Mouse (Mus musculus) cerebellum, adult 18-20 months (tissue): ENCODE data around the gene Mov10l1.
A peak's percentile ranks its signal among the peaks of the same experiment; 100 is the strongest.

Experiments
- DNase-seq, 2 experiments: peaks; one replicate each; pipeline ENCODE4 v3.0.0; 2021

The Mov10l1 gene

DNA sequence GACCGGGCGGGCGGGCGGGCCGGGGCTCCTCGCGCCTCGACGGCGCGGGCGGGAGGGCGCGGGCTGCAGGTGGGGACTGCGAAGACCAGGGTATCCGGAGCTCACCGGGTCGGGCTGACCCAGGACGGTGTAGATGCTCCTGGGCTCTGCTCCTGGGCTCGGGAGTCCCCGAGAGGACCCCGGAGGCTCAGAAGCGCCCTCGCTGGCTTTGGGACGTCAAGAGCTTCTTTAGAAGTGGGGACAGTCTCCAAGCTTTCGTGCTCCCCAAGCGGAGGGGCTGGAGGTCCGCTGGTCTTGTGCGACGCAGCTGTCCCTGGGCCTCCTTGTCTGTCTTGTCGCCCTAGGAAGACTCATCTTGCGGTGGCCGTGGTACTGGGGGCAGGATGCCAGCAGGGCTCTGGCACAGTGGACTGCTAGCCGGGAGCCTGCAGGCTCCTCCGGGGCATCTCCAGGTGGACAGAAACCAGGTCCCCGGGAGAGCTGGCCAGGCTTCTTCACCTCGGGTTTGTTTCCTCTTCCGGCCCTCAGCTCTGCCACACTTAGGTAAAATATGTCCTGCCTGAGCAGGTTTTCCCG is 93.5 kb downstream of the Mov10l1 start:
- DNase-seq = peak; percentile 76 to 82

DNA sequence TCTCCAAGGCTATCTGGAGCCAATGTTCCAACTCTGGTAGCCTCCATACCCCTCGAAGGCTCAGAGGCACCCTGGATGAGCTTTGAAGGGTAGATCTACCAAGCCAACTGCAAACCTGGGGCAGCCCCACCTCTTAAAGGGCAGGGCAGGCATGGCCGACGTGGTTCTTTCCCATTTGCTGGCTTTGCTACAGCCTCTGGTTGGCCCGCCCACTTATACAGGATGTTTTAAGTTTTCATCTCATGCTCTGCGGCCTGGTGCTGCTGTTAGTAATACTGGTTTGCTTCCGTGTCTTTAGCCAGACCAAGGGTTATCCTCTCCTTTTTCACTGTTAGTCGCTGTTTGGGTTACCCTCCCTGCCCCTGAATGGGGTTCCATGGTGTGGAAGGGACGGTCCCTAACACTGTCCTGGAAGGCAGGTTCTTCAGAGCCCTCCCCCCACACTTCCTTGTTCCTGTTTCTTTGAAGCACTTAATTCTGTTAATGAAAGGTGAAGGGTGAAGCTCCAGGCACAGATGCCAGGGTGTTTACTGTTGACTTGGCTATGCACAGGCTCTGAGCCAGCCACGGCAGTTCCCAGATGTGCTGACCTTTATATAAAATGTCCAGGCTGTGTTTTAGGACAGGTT is 95.6 kb downstream of the Mov10l1 start:
- peak; percentile 52 to 64 for DNase-seq

DNA sequence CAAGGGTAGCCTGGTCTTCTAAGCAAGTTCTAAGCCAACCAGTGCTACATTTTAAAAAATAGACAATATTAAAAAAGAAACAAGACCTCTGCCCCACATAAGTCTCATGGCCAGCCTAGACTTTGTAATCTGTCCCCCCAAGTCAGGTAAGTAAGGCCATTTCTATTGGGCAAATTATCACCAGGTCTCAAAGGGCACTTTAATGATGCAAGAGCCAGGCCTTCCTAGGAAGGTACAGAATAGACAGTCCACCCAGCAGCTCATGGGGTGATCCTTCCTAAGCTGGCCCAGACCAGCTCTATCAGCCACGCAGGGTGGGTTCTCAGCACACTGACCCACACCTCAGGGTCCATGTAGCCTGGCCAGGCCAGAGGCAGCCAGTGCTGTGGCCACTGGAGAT is 101.2 kb downstream of the Mov10l1 start:
- no peak for DNase-seq

DNA sequence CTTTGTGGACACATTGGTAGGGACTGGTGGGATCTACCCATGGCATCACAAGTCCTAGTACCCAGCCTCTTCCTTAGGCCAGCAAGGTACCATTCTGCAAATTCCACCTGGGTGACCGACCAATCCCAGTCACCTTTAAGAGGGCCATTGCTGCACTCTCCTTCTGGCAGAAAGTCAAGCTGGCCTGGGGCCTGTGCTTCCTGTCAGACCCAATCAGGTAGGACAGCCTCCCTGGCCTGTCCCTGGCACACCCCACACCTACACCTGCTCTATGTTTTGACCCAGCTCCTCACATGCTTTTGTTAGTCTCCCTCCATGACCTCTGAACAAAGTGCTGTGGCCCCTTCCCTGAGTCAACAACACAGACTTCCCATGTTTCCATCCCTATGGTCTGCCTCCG is 102.1 kb downstream of the Mov10l1 start:
- no peak for DNase-seq

DNA sequence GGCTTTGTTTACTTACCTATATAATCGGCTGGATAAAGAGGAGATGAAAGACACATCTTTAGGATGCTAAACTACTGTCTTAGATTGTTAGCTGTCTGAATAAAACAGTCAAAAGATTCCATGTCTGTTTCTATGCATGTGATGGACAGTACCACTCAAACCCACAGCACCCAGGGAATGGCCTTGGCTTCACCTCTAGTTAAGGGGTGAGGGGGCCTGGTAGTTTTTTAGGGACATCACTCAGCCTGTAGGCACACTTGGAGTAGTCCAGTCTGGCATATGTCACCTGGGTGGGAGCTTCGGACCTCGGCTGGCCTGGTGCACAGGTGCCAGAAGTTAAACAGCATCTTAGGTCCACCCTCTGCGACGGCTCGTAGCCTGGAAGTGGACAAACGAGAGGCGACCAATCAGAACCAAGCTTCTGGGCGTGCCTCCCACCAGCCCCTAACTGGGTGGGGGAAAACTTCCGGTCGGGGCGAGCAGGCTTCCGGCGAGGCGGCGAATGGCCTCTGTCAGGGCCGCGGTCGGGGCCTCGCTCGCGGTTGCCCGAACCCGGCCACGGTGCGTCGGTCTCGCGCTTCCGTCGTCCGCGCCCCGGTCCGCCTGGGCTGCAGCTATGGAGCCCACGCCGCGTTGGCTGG is 106.0 kb downstream of the Mov10l1 start, which contains the start of gene Selenoo:
Gene Selenoo (plus strand): TSS at position 478 of the 641 bp plus-strand sequence.
- DNase-seq = peak; percentile 92 to 96

DNA sequence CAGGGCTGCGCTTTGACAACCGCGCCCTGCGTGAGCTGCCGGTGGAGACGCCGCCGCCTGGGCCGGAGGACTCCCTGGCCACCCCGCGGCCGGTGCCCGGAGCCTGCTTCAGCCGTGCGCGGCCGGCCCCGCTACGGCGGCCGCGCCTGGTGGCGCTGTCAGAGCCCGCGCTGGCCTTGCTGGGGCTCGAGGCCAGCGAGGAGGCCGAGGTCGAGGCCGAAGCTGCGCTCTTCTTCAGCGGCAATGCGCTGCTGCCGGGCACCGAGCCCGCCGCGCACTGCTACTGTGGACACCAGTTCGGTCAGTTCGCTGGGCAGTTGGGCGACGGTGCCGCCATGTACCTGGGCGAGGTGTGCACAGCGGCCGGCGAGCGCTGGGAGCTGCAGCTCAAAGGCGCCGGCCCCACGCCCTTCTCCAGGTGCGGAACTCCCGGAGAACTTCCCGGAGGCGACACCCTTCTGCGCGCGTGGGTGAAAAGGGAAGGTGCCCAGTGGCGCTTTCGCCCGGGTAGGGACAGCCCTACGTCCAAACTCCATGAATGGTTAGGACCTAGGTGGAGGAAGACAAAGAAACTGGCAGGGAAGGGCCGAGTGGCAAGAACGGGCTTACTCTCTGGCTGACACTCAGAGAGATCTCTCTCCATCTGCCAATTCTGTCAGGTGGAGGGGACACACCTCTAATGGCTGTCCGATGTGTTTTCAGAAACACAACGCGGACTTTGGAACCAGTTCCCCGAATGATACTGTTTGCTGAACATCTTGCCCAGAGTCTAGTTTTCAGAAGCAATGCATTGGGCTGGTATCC is 106.7 kb downstream of the Mov10l1 start:
- DNase-seq = no peak

DNA sequence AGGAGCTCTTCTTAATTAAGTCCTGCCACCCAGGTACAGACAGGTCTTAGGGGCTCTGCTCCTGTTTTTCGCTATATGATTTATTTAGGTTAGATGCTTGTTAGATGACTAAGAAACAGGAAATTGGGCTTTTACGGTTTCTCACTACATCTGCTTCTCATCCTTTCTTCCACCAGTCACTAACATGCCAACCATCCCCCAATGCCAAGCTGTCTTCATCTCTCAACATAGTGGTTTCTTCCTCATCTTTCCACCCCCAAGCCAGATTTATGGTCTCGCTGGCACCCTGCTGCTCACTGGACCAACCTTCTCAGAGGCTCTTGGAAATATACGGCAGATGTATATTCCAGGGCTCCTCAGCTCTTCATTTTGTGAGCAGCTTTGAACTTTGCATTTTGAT is 108.0 kb downstream of the Mov10l1 start:
- no peak for DNase-seq

DNA sequence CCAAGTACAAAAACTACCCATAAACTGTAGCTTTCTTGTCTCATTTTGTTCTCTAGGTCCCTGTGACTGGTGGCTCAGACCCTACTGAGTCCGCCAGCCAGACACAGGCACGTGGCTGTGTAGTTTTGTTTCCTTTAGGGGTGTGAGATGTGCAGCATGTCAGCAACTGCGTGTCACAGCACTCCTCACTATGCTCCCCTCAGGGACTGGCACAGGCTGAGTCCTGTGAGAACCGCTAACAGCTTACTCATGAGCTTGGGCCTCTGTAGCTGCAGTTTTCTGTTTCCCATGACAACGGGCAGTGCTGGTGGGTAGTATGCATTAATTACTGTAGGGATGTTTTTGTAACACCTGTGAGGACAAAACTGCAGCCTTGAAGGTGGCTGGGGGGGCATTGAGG is 109.5 kb downstream of the Mov10l1 start:
- no peak for DNase-seq

DNA sequence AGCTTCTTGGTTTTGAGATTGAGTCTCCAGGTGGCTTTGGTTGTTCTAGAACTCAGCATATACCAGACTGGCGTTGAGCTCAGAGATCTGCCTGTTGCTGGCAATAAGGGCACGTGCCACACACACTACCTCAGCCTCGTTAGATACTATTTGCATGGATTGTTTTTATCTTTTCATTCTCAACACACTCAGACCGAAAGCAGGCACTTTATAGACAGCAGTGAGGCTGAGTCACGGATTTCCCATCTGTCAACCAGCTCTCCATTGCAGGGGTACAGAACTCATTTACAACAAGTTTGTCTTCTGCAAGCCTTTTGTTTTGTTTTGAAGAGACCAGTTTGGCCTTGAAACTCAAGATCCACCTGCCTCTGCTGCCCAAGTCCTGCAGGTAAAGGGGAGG is 114.7 kb downstream of the Mov10l1 start:
- DNase-seq = no peak

DNA sequence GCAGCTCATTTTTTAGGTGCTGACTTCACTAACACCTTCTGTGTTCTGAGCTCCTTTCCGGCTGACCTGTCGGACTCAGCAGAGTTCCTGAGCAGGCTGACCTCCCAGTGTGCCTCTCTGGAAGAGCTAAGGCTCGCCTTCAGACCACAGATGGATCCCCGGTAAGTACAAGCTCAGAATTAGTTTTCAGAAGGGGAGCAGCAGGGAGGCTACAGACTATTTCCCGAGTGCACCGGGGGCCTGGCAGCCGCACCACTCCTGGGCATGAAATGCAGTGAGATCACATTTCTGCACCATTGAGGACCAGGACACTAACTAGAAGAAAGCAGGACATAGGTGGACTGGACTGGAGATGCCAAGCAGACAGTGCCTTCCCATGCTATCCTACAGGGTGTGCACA is 115.9 kb downstream of the Mov10l1 start:
- peak; percentile 75 to 76 for DNase-seq

DNA sequence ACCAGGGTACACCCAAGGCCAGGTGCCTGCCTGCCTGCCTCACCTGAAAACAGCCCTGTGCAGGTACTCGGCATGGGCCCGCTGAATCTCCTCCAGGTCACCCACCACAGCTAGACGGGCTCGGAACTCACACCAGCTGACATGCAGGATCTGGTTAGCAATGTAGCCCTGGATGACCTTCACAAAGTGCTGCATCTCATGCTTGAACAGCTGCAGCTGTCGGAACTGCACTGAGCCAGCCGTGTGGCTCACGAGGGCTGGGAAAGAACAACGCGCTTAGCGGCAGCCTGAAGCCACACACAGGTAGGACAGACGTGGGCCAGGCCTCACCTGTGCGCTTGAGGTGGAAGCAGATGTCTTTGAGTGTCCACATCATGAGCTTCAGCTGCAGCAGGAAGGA is 118.1 kb downstream of the Mov10l1 start:
- DNase-seq = no peak

DNA sequence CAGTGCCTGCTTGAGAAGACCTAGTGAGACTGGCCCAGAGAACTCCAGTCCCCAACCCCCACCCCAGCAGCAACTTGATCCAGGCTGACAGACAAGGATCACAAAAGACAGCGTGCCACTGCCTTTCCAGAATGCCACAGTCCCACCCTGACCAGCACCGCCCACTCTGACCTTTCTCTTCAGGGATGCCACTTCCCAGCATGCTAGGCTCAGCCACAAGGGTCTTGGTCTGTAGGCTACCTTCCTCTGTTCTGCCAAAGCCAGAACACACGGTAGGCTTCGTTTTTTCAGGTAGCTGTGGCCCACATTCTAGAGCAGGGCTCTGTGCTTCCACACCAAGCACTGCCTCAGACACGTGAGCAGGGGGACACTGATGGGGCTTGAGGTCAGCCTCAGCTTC is 119.9 kb downstream of the Mov10l1 start:
- no peak for DNase-seq

DNA sequence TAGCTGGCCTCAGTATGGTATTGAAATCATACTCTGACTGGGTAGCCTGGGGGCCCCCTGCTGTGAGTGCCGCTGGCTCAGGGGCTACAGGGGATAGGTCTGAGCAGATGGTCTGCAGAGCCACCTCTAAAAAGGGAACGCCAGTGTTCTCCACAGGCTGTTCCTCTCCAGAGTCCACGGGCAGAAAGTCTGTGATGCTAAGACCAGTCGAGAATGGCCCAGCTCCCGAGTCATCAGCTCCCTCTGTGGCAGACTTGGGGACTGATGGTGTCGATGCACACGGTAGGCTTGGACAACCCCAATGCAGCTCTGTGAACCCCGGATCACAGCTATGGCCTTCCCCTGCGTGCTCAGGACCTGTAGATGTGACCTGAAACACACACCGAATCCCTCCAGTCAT is 121.2 kb downstream of the Mov10l1 start:
- peak; percentile 76 to 79 for DNase-seq

DNA sequence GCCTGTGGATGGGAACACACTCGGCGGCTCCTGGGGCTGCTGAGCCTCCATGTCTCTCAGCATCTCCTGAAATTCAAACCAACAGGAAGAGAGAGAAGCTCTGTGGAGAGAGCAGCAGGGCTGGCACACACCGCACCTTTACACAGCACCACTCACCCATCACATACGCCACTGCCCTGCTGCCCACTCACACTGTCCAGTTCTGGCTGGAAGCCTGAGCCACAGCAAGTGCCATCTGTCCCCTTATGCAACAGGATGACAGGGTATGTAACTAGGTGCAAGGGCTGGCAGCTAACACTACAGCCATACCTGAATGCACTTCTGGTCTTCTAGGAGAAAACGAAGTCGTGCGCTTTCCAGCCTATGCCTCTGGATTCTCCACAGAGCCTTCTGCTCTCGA is 121.7 kb downstream of the Mov10l1 start:
- DNase-seq = peak; percentile 95 to 96
